Mouse (Mus musculus) heart, adult 2 months (tissue): Measurements from ENCODE around the gene Pea15a.
A peak's percentile ranks its signal among the peaks of the same experiment; 100 is the strongest.

Experiments used
- CTCF ChIP-seq: fragments of 200-600 bp; IDR thresholded peaks from 2 replicates; pipeline ENCODE4 v1.8.1; 2022; ENCODE audit warnings: antibody characterized with exemption, mild to moderate bottlenecking, moderate library complexity
- EP300 ChIP-seq: fragments of 200-500 bp; IDR thresholded peaks from 2 replicates; pipeline ENCODE4 v1.6.1; 2011; ENCODE audit warnings: low read depth, low read length, control low read depth; ENCODE audit not compliant: insufficient read depth

DNA sequence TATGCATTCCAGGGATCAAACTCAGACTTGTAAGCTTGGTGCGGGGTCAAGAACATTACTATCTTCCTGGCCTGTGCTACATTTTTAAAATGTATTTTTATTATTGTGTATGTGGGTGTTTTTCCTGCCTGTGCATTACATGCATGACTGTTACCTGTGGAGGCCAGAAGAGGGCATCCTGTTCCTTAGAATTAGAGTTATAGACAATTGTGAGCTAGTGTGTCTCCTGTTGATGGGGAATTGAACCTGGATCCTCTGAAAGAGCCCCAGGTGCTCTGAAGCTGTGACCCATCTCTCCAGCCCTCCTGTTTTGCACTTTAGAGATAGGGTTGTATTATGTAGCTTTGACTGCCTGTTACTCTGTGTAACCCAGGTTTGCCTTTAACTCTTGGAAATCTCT, 44.6 kb downstream of the Pea15a start:
- TF ChIP-seq CTCF (peak; percentile 91), EP300 (no peak)
